Mouse (Mus musculus) limb, embryonic 14.5 days (tissue): Measurements from ENCODE around the gene Pde1c. TPM values are rescaled to one million over a fixed set of nuclear protein-coding genes. Genes with fewer than 3 reads are reported as not detected.

Experiments used
- ATAC-seq: fragments of 200-750 bp; cut with Nextera tagmentation; 2 replicates; pipeline ENCODE4 v1.8.0; 2017; ENCODE audit warnings: low read depth, moderate number of reproducible peaks, moderate TSS enrichment; ENCODE audit not compliant: low FRiP score
- DNase-seq: peaks from one replicate; pipeline ENCODE4 v3.0.0-alpha.2; 2015; ENCODE audit warnings: low spot score
- H3K27ac ChIP-seq: fragments of 300-500 bp; sonication (generic); replicated peaks from 2 replicates; pipeline ENCODE4 v1.5.1; 2014; ENCODE audit warnings: low read depth, mild to moderate bottlenecking, low read length, moderate library complexity, mixed read lengths
- H3K27me3 ChIP-seq: fragments of 300-500 bp; sonication (generic); 2 replicates; pipeline ENCODE4 v1.6.1; 2014; ENCODE audit warnings: low read length, mixed read lengths; ENCODE audit not compliant: control insufficient read depth, insufficient read depth
- H3K36me3 ChIP-seq: fragments of 300-500 bp; sonication (generic); 2 replicates; pipeline ENCODE4 v1.6.1; 2014; ENCODE audit warnings: mild to moderate bottlenecking, low read length, moderate library complexity, mixed read lengths; ENCODE audit not compliant: control insufficient read depth, insufficient read depth
- H3K4me1 ChIP-seq: fragments of 300-500 bp; sonication (generic); 2 replicates; pipeline ENCODE4 v1.6.1; 2014; ENCODE audit warnings: antibody characterized with exemption, low read length, mixed read lengths; ENCODE audit not compliant: control insufficient read depth, insufficient read depth
- H3K4me2 ChIP-seq: fragments of 300-500 bp; sonication (generic); replicated peaks from 2 replicates; pipeline ENCODE4 v1.6.1; 2014; ENCODE audit warnings: low read depth, mild to moderate bottlenecking, low read length, moderate library complexity; ENCODE audit not compliant: severe bottlenecking
- H3K4me3 ChIP-seq: fragments of 300-500 bp; sonication (generic); replicated peaks from 2 replicates; pipeline ENCODE4 v1.5.1; 2014; ENCODE audit warnings: low read length
- H3K9ac ChIP-seq: fragments of 300-500 bp; sonication (generic); 2 replicates; pipeline ENCODE4 v1.6.1; 2014; ENCODE audit warnings: mild to moderate bottlenecking, low read depth, low read length, moderate library complexity; ENCODE audit not compliant: severe bottlenecking
- H3K9me3 ChIP-seq: fragments of 300-500 bp; sonication (generic); 2 replicates; pipeline ENCODE4 v1.6.1; 2016; ENCODE audit warnings: low read length; ENCODE audit not compliant: control insufficient read depth
- POLR2A ChIP-seq: fragments of 200-500 bp; IDR thresholded peaks from 2 replicates; pipeline ENCODE4 v1.8.0; 2012; ENCODE audit warnings: inconsistent platforms, mild to moderate bottlenecking, moderate library complexity, borderline replicate concordance; ENCODE audit not compliant: insufficient read depth, insufficient read length; ENCODE audit errors: extremely low read depth
- WGBS: fragments of 180-500 bp; shearing (Covaris S2); extraction: QIAGEN DNeasy Blood & Tissue Kit; methylation state at CpG from one replicate; pipeline ENCODE4 v1.1.7; 2014; 5-methylcytosine and 5-hydroxymethylcytosine counted together
- polyA plus RNA-seq, 2 experiments: library from polyadenylated mRNA; depleted of rRNA in 1 of 2; stranded (reverse) in 1 of 2; unstranded in 1 of 2; fragments of >200 nt; fragmentation: Nextera tagmentation in 1 of 2; extraction: Ambion mirVana in 1 of 2; gene quantifications; 2 replicates each; pipeline versions ENCODE4 v1.2.1 to v1.2.3; 2012 to 2014

Pde1c gene
- polyA plus RNA-seq, 2 experiments = 2.2 to 2.4 TPM

- Histone ChIP-seq H3K9me3 (no peaks in the 10 kb centered on the region), H3K4me1 (no peaks in the 10 kb centered on the region), H3K4me2 (no peak overlapping the region), H3K4me3 (no peak overlapping the region), H3K27me3 (no peaks in the 10 kb centered on the region), H3K9ac (no peak overlapping the region), H3K36me3 (no peaks in the 10 kb centered on the region), H3K27ac (no peak overlapping the region)
- 45% methylated on average over 1 of the region's 1 CpGs for WGBS
- no peak for TF ChIP-seq POLR2A
- no peak for ATAC-seq
- no peak for DNase-seq
Measured at GRCm38 (mm10) chr6:56368116-56368515, 200.8 kb downstream of the Pde1c start.

- no peak for DNase-seq
- TF ChIP-seq POLR2A = no peak
- Histone ChIP-seq H3K27ac (no peak overlapping the region), H3K4me3 (no peak overlapping the region), H3K36me3 (no peaks in the 10 kb centered on the region), H3K9me3 (no peaks in the 10 kb centered on the region), H3K27me3 (peaks cover 1% of the 10 kb centered on the region; the same call in 1 of the 2 replicates), H3K4me2 (no peak overlapping the region), H3K4me1 (peaks cover 4% of the 10 kb centered on the region; the same call in 1 of the 2 replicates), H3K9ac (no peak overlapping the region)
- no peak for ATAC-seq
Measured at GRCm38 (mm10) chr6:56367257-56367656, 201.6 kb downstream of the Pde1c start.

GRCm38 (mm10) chr6:56362650-56363049 is 206.3 kb downstream of the Pde1c start:
- H3K9me3 ChIP-seq = no peaks in the 10 kb centered on the region
- peaks cover 13% of the 10 kb centered on the region for H3K4me1 ChIP-seq
- H3K4me2 ChIP-seq = peak overlapping the region; percentile 67; the same call in 1 of the 2 replicates
- ATAC-seq = peak; percentile 83
- no peak for TF ChIP-seq POLR2A
- no peak overlapping the region for H3K4me3 ChIP-seq
- DNase-seq = peak; percentile 64
- H3K36me3 ChIP-seq = no peaks in the 10 kb centered on the region
- no peak overlapping the region for H3K27ac ChIP-seq
- no peak overlapping the region for H3K9ac ChIP-seq
- 4% methylated on average over 5 of the region's 5 CpGs for WGBS
- H3K27me3 ChIP-seq = peaks cover 12% of the 10 kb centered on the region; the same call in 1 of the 2 replicates

- peak overlapping the region; percentile 30 for H3K4me3 ChIP-seq
- peak overlapping the region; percentile 67 for H3K4me2 ChIP-seq
- TF ChIP-seq POLR2A = no peak
- WGBS = 0% methylated on average over 9 of the region's 10 CpGs
- H3K27ac ChIP-seq = no peak overlapping the region
- peaks cover 12% of the 10 kb centered on the region; the same call in 1 of the 2 replicates for H3K27me3 ChIP-seq
- ATAC-seq (peak; percentile 80), DNase-seq (peak; percentile 27)
- peaks cover 13% of the 10 kb centered on the region for H3K4me1 ChIP-seq
- H3K9me3 ChIP-seq = no peaks in the 10 kb centered on the region
- H3K9ac ChIP-seq = peak overlapping the region; percentile 45
- no peaks in the 10 kb centered on the region for H3K36me3 ChIP-seq
Measured at GRCm38 (mm10) chr6:56362128-56362545, 206.8 kb downstream of the Pde1c start.

- DNase-seq = no peak
- Histone ChIP-seq H3K9me3 (no peaks in the 10 kb centered on the region), H3K4me1 (peaks cover 13% of the 10 kb centered on the region), H3K4me2 (peak overlapping the region; percentile 67), H3K9ac (peak overlapping the region; percentile 45), H3K4me3 (peak overlapping the region; percentile 30), H3K36me3 (no peaks in the 10 kb centered on the region), H3K27me3 (peaks cover 12% of the 10 kb centered on the region; the same call in 1 of the 2 replicates), H3K27ac (no peak overlapping the region)
- 2% methylated on average over 19 of the region's 19 CpGs for WGBS
- no peak for ATAC-seq
- TF ChIP-seq POLR2A = no peak
Measured at GRCm38 (mm10) chr6:56361348-56362127, 207.4 kb downstream of the Pde1c start.
